20 mouse cellular contexts compared by ENCODE assay signal in genomic region chr6:25442096-25442495, GRCm38 (mm10).
DNase-seq lines count a peak whose midpoint lies in the region; ATAC-seq lines count a peak whose summit lies in the region.
"Had no signal": no experiment of that assay in that cellular context is flagged by ENCODE, and none has a peak within 500 bp of the region (broad histone marks: within the 10 kb centered on the region; RNA-seq: fewer than 3 reads in every experiment).

No protein-coding gene starts in this region.

- WGBS in embryonic facial prominence, embryonic 14.5 days = 45% methylated on average over 2 of the region's 2 CpGs

- ATAC-seq in embryonic facial prominence, embryonic 14.5 days (ENCODE audit: low read depth) = 0 out of 2 replicates have a peak, but pooled peaks have one; percentile 37
- ATAC-seq: activated CD4-positive, CD25-positive, alpha-beta regulatory T cell, adult 4 months; forebrain, embryonic 13.5 days; forebrain, embryonic 15.5 days; forebrain, postnatal 0 days; Patski had no signal

- H3K9ac ChIP-seq in embryonic facial prominence, embryonic 14.5 days (ENCODE audit: low read depth, low read length) = no peak overlapping the region
- H3K9ac ChIP-seq: embryonic facial prominence, embryonic 13.5 days; forebrain, embryonic 13.5 days; forebrain, embryonic 15.5 days; forebrain, postnatal 0 days had no signal

- H3K4me3 ChIP-seq in embryonic facial prominence, embryonic 14.5 days (ENCODE audit: low read depth, low read length) = no peak overlapping the region
- H3K4me3 ChIP-seq: embryonic facial prominence, embryonic 13.5 days; forebrain, embryonic 13.5 days; forebrain, embryonic 15.5 days had no signal

- H3K36me3 ChIP-seq in embryonic facial prominence, embryonic 14.5 days (ENCODE audit: control insufficient read depth, insufficient read depth, low read length) = no peaks in the 10 kb centered on the region
- H3K36me3 ChIP-seq: embryonic facial prominence, embryonic 13.5 days; forebrain, embryonic 15.5 days had no signal

- peak; percentile 73 for DNase-seq in Muller cell, postnatal 12 days (ENCODE audit: inconsistent ontology term)
- DNase-seq in embryonic facial prominence, embryonic 14.5 days (ENCODE audit: low spot score) = peak; percentile 56
- peak; percentile 78 for DNase-seq in retina, postnatal 1 day
- no peak for DNase-seq in right cerebral cortex, postnatal 4 days
- DNase-seq in gastrocnemius, adult 18-20 months (ENCODE audit: low spot score) = no peak
- DNase-seq: adrenal gland, adult 8-10 months; adrenal gland, postnatal 14 days; cerebellum, adult 11 months; cerebellum, adult 18-20 months; cerebellum, adult 8-10 months; cerebellum, adult 9-11 months; cerebellum, postnatal 14 days; cerebellum, postnatal 36 days; embryo, embryonic 11 days; forebrain, postnatal 0 days had no signal

- H3K27me3 ChIP-seq in embryonic facial prominence, embryonic 14.5 days (replicated peaks; ENCODE audit: control insufficient read depth, insufficient read depth, low read length) = no peaks in the 10 kb centered on the region
- H3K27me3 ChIP-seq: embryonic facial prominence, embryonic 13.5 days; forebrain, embryonic 13.5 days; forebrain, embryonic 15.5 days; Patski had no signal

- no peak overlapping the region for H3K4me2 ChIP-seq in embryonic facial prominence, embryonic 14.5 days (ENCODE audit: low read depth, low read length)
- H3K4me2 ChIP-seq: embryonic facial prominence, embryonic 13.5 days; forebrain, embryonic 13.5 days; forebrain, embryonic 15.5 days had no signal

- H3K9me3 ChIP-seq in embryonic facial prominence, embryonic 14.5 days (ENCODE audit: control insufficient read depth, low read length) = no peaks in the 10 kb centered on the region
- H3K9me3 ChIP-seq: embryonic facial prominence, embryonic 13.5 days; forebrain, embryonic 13.5 days; forebrain, embryonic 15.5 days had no signal

- H3K4me1 ChIP-seq in embryonic facial prominence, embryonic 14.5 days (ENCODE audit: control insufficient read depth, insufficient read depth, low read length) = no peaks in the 10 kb centered on the region; the same call in 1 of the 2 replicates
- H3K4me1 ChIP-seq: embryonic facial prominence, embryonic 13.5 days; forebrain, embryonic 13.5 days had no signal

- no peak overlapping the region for H3K27ac ChIP-seq in embryonic facial prominence, embryonic 14.5 days (replicated peaks; ENCODE audit: low read depth, low read length)
- H3K27ac ChIP-seq: embryonic facial prominence, embryonic 13.5 days; forebrain, embryonic 13.5 days; forebrain, embryonic 15.5 days had no signal

Comparison
In these comparisons a context has a peak if more than half of its experiments do, and no peak if none do; other contexts are left out.
1. DNase-seq: peak in Muller cell, postnatal 12 days (single experiment), embryonic facial prominence, embryonic 14.5 days (single experiment) and retina, postnatal 1 day (single experiment); none in right cerebral cortex, postnatal 4 days (single experiment) and gastrocnemius, adult 18-20 months (single experiment).